Mouse (Mus musculus): ENCODE measurements around the gene Pld2.

DNA sequence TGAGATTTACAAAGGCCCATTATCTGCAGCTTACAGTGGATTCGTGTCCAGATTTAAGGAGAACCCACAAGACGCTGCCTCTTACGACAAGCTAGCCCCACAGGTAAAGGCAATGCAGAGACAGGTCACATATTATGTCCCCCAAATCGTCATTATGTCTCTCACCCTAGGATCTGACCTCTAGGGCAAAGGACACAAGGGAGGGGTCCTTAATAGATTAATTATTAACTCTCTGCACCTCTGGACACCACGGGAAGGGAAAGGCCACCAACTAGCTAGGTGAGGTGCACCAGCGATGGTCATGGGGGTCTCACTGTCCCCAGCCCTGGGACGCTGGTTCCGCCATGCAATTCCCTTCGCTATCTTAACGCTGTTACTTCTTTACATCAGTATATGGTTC, 20.9 kb upstream of the Pld2 start, which contains the start of gene Gltpd2:
- TF ChIP-seq CTCF (IDR thresholded peaks at IDR 0.05; ENCODE audit: control insufficient read depth, insufficient read depth, low read length) (no peak), POLR2A (IDR thresholded peaks at IDR 0.05; ENCODE audit: borderline replicate concordance, control insufficient read depth, low read depth, low read length) (no peak)
